Mouse (Mus musculus) bone marrow macrophage, adult 2 months (primary cell): ENCODE measurements around the gene Slc22a3.
A peak's percentile ranks its signal among the peaks of the same experiment; 100 is the strongest.

Experiments
- CTCF ChIP-seq: IDR thresholded peaks from 2 replicates; pipeline ENCODE4 v1.5.1; 2012; ENCODE audit warnings: low read depth, mild to moderate bottlenecking, low read length, moderate library complexity
- POLR2A ChIP-seq: IDR thresholded peaks from 2 replicates; pipeline ENCODE4 v1.6.1; 2012; ENCODE audit warnings: mild to moderate bottlenecking, low read depth, low read length, borderline replicate concordance

DNA sequence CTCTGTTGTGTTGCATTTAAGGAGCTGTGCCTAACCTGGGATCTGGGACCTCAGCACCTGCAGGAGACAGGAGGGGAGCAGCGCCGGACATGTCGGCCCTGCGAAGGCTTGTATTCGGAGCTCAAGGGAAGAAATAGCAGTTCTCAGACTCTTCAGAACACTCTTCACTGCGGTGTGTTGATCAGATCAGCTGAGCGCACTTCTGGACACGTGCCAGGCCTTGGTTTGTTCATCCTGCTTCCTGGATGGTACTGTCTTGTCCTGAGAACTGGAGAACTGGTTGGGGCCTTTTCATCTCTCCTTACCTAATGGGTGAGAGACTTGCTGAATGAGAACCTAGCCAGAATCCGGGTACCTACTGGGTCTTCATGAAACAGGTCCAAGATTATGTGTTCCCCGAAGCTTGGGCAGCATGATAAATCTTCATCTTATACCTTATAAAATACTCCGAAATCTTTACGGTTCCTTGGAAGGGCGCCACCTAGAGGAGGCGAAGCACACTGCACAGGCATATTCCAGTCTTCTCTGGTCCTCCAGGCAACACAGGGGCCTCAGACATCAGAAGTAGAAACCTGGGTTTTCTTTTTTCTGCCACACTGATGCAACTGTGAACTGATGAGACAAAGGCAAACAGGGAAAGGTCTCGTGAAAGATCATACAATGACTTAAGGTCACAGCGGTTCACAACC, 86.5 kb downstream of the Slc22a3 start:
- TF ChIP-seq CTCF (peak; percentile 41), POLR2A (no peak)
